Mouse (Mus musculus) CH12.LX (cell line): ENCODE results near the gene Insig1.

Source experiments
- CTCF ChIP-seq, 2 experiments: IDR thresholded peaks in 1 of 2; conservative IDR thresholded peaks in 1 of 2; 2 replicates each; pipeline ENCODE4 v1.5.1; 2011 to 2012; ENCODE audit warnings: low read depth in 2 of 2, low read length in 2 of 2, improper control_type of control experiment in 1 of 2, inconsistent platforms in 1 of 2, mild to moderate bottlenecking in 1 of 2, moderate library complexity in 1 of 2
- EP300 ChIP-seq: IDR thresholded peaks from 2 replicates; pipeline ENCODE4 v1.6.1; 2011; ENCODE audit warnings: low read length, improper control_type of control experiment
- POLR2A ChIP-seq: IDR thresholded peaks from 2 replicates; pipeline ENCODE4 v1.6.1; 2011; ENCODE audit warnings: low read depth, mild to moderate bottlenecking, improper control_type of control experiment, low read length
- UBTF ChIP-seq: IDR thresholded peaks from 2 replicates; pipeline ENCODE4 v1.6.1; 2012; ENCODE audit warnings: low read depth, mild to moderate bottlenecking, inconsistent platforms, low read length, improper control_type of control experiment, moderate library complexity

DNA sequence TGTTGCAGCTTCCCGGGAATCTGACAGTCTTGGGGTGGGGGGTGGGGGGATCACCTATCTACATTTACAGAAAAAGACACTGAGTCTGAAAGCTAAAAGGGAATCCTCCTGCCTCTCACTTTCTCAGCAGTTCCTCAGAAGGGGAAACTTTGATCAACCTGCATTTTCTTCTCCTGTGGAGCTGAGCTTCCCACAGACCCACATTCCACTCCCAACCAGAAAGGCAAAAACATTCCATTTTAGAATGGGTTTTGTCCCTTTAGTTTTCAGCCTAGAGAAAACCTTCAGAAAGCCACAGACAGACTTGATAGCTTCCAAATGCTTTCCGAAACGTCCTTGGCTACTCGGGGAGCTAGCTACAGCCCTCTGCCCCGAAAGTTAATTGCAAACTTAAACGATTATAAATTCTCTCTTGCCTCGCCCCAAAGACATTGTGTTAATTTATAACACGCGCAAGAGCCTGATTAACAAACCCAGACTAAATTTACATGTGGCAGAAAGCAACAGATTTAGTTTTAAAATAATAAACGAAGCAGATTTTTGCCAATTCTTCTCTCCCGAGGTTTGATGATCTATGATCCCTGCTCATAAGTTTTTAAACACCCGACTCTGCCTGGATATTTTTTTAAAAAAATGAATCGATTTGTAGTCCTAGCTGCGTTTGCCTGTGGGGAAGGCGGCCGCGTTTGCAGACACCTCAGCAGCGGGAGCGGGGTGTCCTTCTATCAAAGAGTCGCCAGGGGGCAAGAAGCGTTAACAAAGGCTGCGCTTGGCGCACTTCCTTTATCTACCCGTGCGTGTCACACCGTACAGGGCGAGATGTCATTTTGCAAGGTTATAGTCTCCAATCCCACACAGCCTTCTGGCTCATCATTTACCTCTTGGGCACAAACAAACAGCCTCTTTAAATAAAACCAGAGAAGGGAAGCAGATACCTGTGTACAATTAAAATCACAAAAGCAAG lies 51.6 kb downstream of the Insig1 start:
- TF ChIP-seq CTCF (conservative IDR thresholded peaks at IDR 0.05 in 1 of 2, IDR thresholded peaks at IDR 0.05 in 1 of 2; ENCODE audit: low read depth in 2 of 2, low read length in 2 of 2) = peak; percentile 25 to 80; a peak in 3 of 4 replicates
- no peak for TF ChIP-seq EP300
- no peak for TF ChIP-seq UBTF
- no peak for TF ChIP-seq POLR2A
